Mouse (Mus musculus) Patski (cell line): ENCODE data around the gene Kalrn. TPM values are rescaled to one million over a fixed set of nuclear protein-coding genes. Genes with fewer than 3 reads are reported as not detected.

Experiments
- ATAC-seq: fragments of 100-300 bp; one replicate; pipeline ENCODE4 v1.8.0; 2021
- CTCF ChIA-PET: fragments of 350-600 bp; sonication (Branson Sonifier 250); formaldehyde crosslinking; loops from one replicate; lab custom pipeline; 2022; ENCODE audit warnings: inconsistent platforms; lab: Charles Lee
- POLR2A ChIA-PET: fragments of 350-600 bp; sonication (Branson Sonifier 250); formaldehyde crosslinking; loops from one replicate; lab custom pipeline; 2022; ENCODE audit warnings: antibody characterized with exemption, inconsistent platforms; lab: Charles Lee
- DNase-seq: peaks from one replicate; pipeline ENCODE4 v3.0.0-alpha.2; 2011; ENCODE audit warnings: low read depth, low spot score
- H3K27me3 ChIP-seq: fragments of 371-371 bp; one replicate; pipeline ENCODE4 v1.5.1; 2021
- CTCF ChIP-seq: fragments of 100-300 bp; IDR thresholded peaks from one replicate; pipeline ENCODE4 v1.5.1; 2021
- in situ Hi-C: fragments of 300-500 bp; cut with MboI; formaldehyde crosslinking; loops from 3 replicates; pipeline ENCODE4 v1.11.1; 2018; ENCODE audit warnings: low pct_unique_long_range_greater_than_20kb, mixed read lengths
- polyA plus RNA-seq: library from polyadenylated mRNA; unstranded; gene quantifications from one replicate; pipeline ENCODE4 v1.2.3, GENCODE M21; 2021

Gene Kalrn
- 25.1 TPM for polyA plus RNA-seq

- TF ChIP-seq CTCF, result no peak
- no peak for DNase-seq
- ChIA-PET POLR2A (interaction anchor here (0.6 to 1.7 kb wide), 4 partner anchors 13 to 242 kb away, joined by 3 to 11 read pairs (median 3); no protein-coding TSS in a partner anchor), CTCF (interaction anchor here (0.8 to 2.6 kb wide), 6 partner anchors 13 to 40 kb away, joined by 3 to 11 read pairs (median 3); no protein-coding TSS in a partner anchor)
- in situ Hi-C loops, result loop anchor here (5.0 to 25.0 kb wide), 2 partner anchors 36 to 711 kb away; no protein-coding TSS in a partner anchor
- ATAC-seq, result peak; percentile 90
- H3K27me3 ChIP-seq, result no peaks in the 10 kb centered on the region
Measured at GRCm38 (mm10) chr16:34573151-34573802, at the start of gene Kalrn. Gene Kalrn, minus strand, starts transcription at chr16:34573532.

GRCm38 (mm10) chr16:34614021-34614420 lies 40.7 kb upstream of the Kalrn start:
- TF ChIP-seq CTCF, result no peak
- ChIA-PET CTCF (interaction anchor here (1.6 kb wide), 1 partner anchor 15 kb away, joined by 3 read pairs; no protein-coding TSS in a partner anchor), POLR2A (no interaction called here)
- in situ Hi-C loops, result no loop called here
- H3K27me3 ChIP-seq, result peaks cover 3% of the 10 kb centered on the region
- ATAC-seq (no peak), DNase-seq (no peak)

GRCm38 (mm10) chr16:34610137-34610536 lies 36.8 kb upstream of the Kalrn start:
- ChIA-PET POLR2A (interaction anchor here (0.6 kb wide), 1 partner anchor 103 kb away, joined by 4 read pairs; no protein-coding TSS in a partner anchor), CTCF (no interaction called here)
- in situ Hi-C loops, result no loop called here
- TF ChIP-seq CTCF, result no peak
- H3K27me3 ChIP-seq, result peaks cover 3% of the 10 kb centered on the region
- ATAC-seq (no peak), DNase-seq (no peak)

- CTCF ChIA-PET, result interaction anchor here (1.1 kb wide), 1 partner anchor 73 kb away, joined by 3 read pairs; no protein-coding TSS in a partner anchor
Measured at GRCm38 (mm10) chr16:34605679-34606078, 32.3 kb upstream of the Kalrn start.

GRCm38 (mm10) chr16:34603854-34604253 lies 30.5 kb upstream of the Kalrn start:
- H3K27me3 ChIP-seq, result no peaks in the 10 kb centered on the region
- DNase-seq, result no peak
- no peak for ATAC-seq
- ChIA-PET POLR2A (no interaction called here), CTCF (no interaction called here)
- in situ Hi-C loops, result loop anchor here (5.0 kb wide), 1 partner anchor 42 kb away; no protein-coding TSS in a partner anchor
- TF ChIP-seq CTCF, result no peak

More at GRCm38 (mm10) chr16:34605679-34606078, 32.3 kb upstream of the Kalrn start:
- POLR2A ChIA-PET, result no interaction called here
- TF ChIP-seq CTCF, result peak; percentile 70
- H3K27me3 ChIP-seq, result no peaks in the 10 kb centered on the region
- in situ Hi-C loops, result no loop called here
- ATAC-seq (no peak), DNase-seq (no peak)

GRCm38 (mm10) chr16:34603076-34603475 lies 29.7 kb upstream of the Kalrn start:
- ChIA-PET POLR2A (interaction anchor here (0.7 kb wide), 1 partner anchor 421 kb away, joined by 3 read pairs; no protein-coding TSS in a partner anchor), CTCF (no interaction called here)
- ATAC-seq (no peak), DNase-seq (no peak)
- H3K27me3 ChIP-seq, result no peaks in the 10 kb centered on the region
- in situ Hi-C loops, result loop anchor here (5.0 kb wide), 1 partner anchor 41 kb away; no protein-coding TSS in a partner anchor
- TF ChIP-seq CTCF, result no peak

- POLR2A ChIA-PET, result no interaction called here
- DNase-seq (no peak), ATAC-seq (no peak)
- TF ChIP-seq CTCF, result no peak
- CTCF ChIA-PET, result interaction anchor here (1.3 kb wide), 1 partner anchor 50 kb away, joined by 3 read pairs; no protein-coding TSS in a partner anchor
- in situ Hi-C loops, result loop anchor here (5.0 kb wide), 1 partner anchor 40 kb away; no protein-coding TSS in a partner anchor
- H3K27me3 ChIP-seq, result no peaks in the 10 kb centered on the region
Measured at GRCm38 (mm10) chr16:34601954-34602353, 28.6 kb upstream of the Kalrn start.

GRCm38 (mm10) chr16:34595294-34595693 lies 22.0 kb upstream of the Kalrn start:
- POLR2A ChIA-PET, result interaction anchor here (0.6 kb wide), 1 partner anchor 17 kb away, joined by 3 read pairs; no protein-coding TSS in a partner anchor
- in situ Hi-C loops, result no loop called here
- no peak for TF ChIP-seq CTCF
- peaks cover 6% of the 10 kb centered on the region for H3K27me3 ChIP-seq
- no peak for ATAC-seq
- CTCF ChIA-PET, result interaction anchor here (2.0 kb wide), 1 partner anchor 18 kb away, joined by 4 read pairs; no protein-coding TSS in a partner anchor
- DNase-seq, result no peak

- ChIA-PET POLR2A (no interaction called here), CTCF (interaction anchor here (2.0 kb wide), 1 partner anchor 17 kb away, joined by 4 read pairs; no protein-coding TSS in a partner anchor)
- peaks cover 6% of the 10 kb centered on the region for H3K27me3 ChIP-seq
- no peak for ATAC-seq
- no peak for TF ChIP-seq CTCF
- in situ Hi-C loops, result no loop called here
- no peak for DNase-seq
Measured at GRCm38 (mm10) chr16:34594597-34595262, 21.4 kb upstream of the Kalrn start.

GRCm38 (mm10) chr16:34592696-34593095 lies 19.4 kb upstream of the Kalrn start:
- in situ Hi-C loops, result no loop called here
- DNase-seq, result no peak
- TF ChIP-seq CTCF, result no peak
- no peak for ATAC-seq
- ChIA-PET CTCF (interaction anchor here (1.4 kb wide), 1 partner anchor 16 kb away, joined by 3 read pairs; no protein-coding TSS in a partner anchor), POLR2A (interaction anchor here (0.5 kb wide), 1 partner anchor 67 kb away, joined by 3 read pairs; no protein-coding TSS in a partner anchor)
- peaks cover 6% of the 10 kb centered on the region for H3K27me3 ChIP-seq
